Mouse (Mus musculus) CH12.LX (cell line): Measurements from ENCODE around the gene Rprd1b. TPM values are rescaled to one million over a fixed set of nuclear protein-coding genes. Genes with fewer than 3 reads are reported as not detected.

Experiments
- DNase-seq: peaks from one replicate; pipeline ENCODE4 v3.0.0-alpha.2; 2013; ENCODE audit errors: extremely low read depth
- H3K27ac ChIP-seq: 2 replicates; pipeline ENCODE4 v1.5.1; 2012; ENCODE audit warnings: low read depth, mild to moderate bottlenecking, control low read depth, moderate library complexity; ENCODE audit not compliant: insufficient read depth
- H3K27me3 ChIP-seq: replicated peaks from 2 replicates; pipeline ENCODE3; 2012; ENCODE audit warnings: inconsistent platforms
- H3K36me3 ChIP-seq, 2 experiments: replicated peaks in 1 of 2; 2 replicates each; pipeline versions ENCODE3 to v1.6.1; 2012; ENCODE audit warnings: inconsistent platforms in 1 of 2, low read length in 1 of 2, mild to moderate bottlenecking in 1 of 2, mixed read lengths in 1 of 2, moderate library complexity in 1 of 2; ENCODE audit not compliant: control insufficient read depth in 1 of 2, insufficient read depth in 1 of 2
- H3K4me1 ChIP-seq, 2 experiments: 2 replicates each; pipeline ENCODE4 v1.6.1; 2012; ENCODE audit warnings: inconsistent platforms in 1 of 2, moderate library complexity in 1 of 2; ENCODE audit not compliant: insufficient read depth in 2 of 2, control insufficient read depth in 1 of 2
- H3K4me2 ChIP-seq: 2 replicates; pipeline ENCODE4 v1.6.1; 2012; ENCODE audit warnings: low read depth, mild to moderate bottlenecking, control low read depth; ENCODE audit not compliant: poor library complexity, insufficient read depth, severe bottlenecking
- H3K4me3 ChIP-seq, 3 experiments: fragments of 150-350 bp in 1 of 3; sonication (generic) in 1 of 3; replicated peaks in 1 of 3; 2 replicates each; pipeline versions ENCODE3 to v1.5.1; 2011 to 2012; ENCODE audit warnings: low read depth in 2 of 3, low read length in 2 of 3, mild to moderate bottlenecking in 2 of 3, moderate library complexity in 2 of 3, control low read depth in 1 of 3, improper control_type of control experiment in 1 of 3, inconsistent platforms in 1 of 3, mixed read lengths in 1 of 3; ENCODE audit not compliant: poor library complexity in 1 of 3
- H3K79me2 ChIP-seq: replicated peaks from 2 replicates; pipeline ENCODE4 v1.6.1; 2012; ENCODE audit warnings: mild to moderate bottlenecking, moderate library complexity; ENCODE audit not compliant: control insufficient read depth, poor library complexity, insufficient read depth, severe bottlenecking; ENCODE audit errors: extremely low read depth
- H3K9ac ChIP-seq: 2 replicates; pipeline ENCODE4 v1.6.1; 2012; ENCODE audit warnings: low read depth, mild to moderate bottlenecking, control low read depth, moderate library complexity; ENCODE audit not compliant: insufficient read depth
- H3K9me3 ChIP-seq: replicated peaks from 2 replicates; pipeline ENCODE3; 2012; ENCODE audit warnings: low read length, inconsistent platforms, mixed read lengths
- CHD1 ChIP-seq: IDR thresholded peaks from 2 replicates; pipeline ENCODE4 v1.6.1; 2012; ENCODE audit warnings: low read depth, low read length, improper control_type of control experiment, inconsistent platforms
- CHD2 ChIP-seq: IDR thresholded peaks from 2 replicates; pipeline ENCODE4 v1.6.1; 2011; ENCODE audit warnings: low read length, improper control_type of control experiment
- EP300 ChIP-seq: IDR thresholded peaks from 2 replicates; pipeline ENCODE4 v1.6.1; 2011; ENCODE audit warnings: low read length, improper control_type of control experiment
- JUND ChIP-seq: conservative IDR thresholded peaks from 2 replicates; pipeline ENCODE4 v1.6.1; 2011; ENCODE audit warnings: low read depth, low read length, improper control_type of control experiment
- MAFK ChIP-seq: IDR thresholded peaks from 2 replicates; pipeline ENCODE4 v1.6.1; 2011; ENCODE audit warnings: low read length, improper control_type of control experiment; ENCODE audit not compliant: insufficient replicate concordance
- MYC ChIP-seq: IDR thresholded peaks from 2 replicates; pipeline ENCODE4 v1.6.1; 2011; ENCODE audit warnings: low read depth, mild to moderate bottlenecking, improper control_type of control experiment, low read length
- POLR2A ChIP-seq: IDR thresholded peaks from 2 replicates; pipeline ENCODE4 v1.6.1; 2011; ENCODE audit warnings: low read depth, mild to moderate bottlenecking, improper control_type of control experiment, low read length
- POLR2AphosphoS2 ChIP-seq: IDR thresholded peaks from 2 replicates; pipeline ENCODE4 v1.6.1; 2011; ENCODE audit warnings: low read depth, low read length, improper control_type of control experiment
- SMC3 ChIP-seq: IDR thresholded peaks from 2 replicates; pipeline ENCODE4 v1.6.1; 2011; ENCODE audit warnings: low read depth, low read length, improper control_type of control experiment
- TCF12 ChIP-seq: IDR thresholded peaks from 2 replicates; pipeline ENCODE4 v1.6.1; 2014; ENCODE audit warnings: low read depth, mild to moderate bottlenecking, inconsistent platforms, low read length, improper control_type of control experiment
- USF1 ChIP-seq: IDR thresholded peaks from 2 replicates; pipeline ENCODE4 v1.6.1; 2014; ENCODE audit warnings: low read depth, mild to moderate bottlenecking, inconsistent platforms, low read length, improper control_type of control experiment
- ZKSCAN1 ChIP-seq: IDR thresholded peaks from 2 replicates; pipeline ENCODE4 v1.6.1; 2012; ENCODE audit warnings: low read depth, inconsistent platforms, low read length, improper control_type of control experiment, borderline replicate concordance
- ZMIZ1 ChIP-seq: IDR thresholded peaks from 2 replicates; pipeline ENCODE4 v1.6.1; 2012; ENCODE audit warnings: low read depth, mild to moderate bottlenecking, inconsistent platforms, low read length, improper control_type of control experiment
- ZNF384 ChIP-seq: IDR thresholded peaks from 2 replicates; pipeline ENCODE4 v1.6.1; 2012; ENCODE audit warnings: low read depth, low read length, improper control_type of control experiment, inconsistent platforms
- dilution Hi-C: fragments of 300-500 bp; cut with MboI; formaldehyde crosslinking; loops from 2 replicates; pipeline ENCODE4 v1.14.3; 2020; ENCODE audit warnings: low sequenced_read_pairs; ENCODE audit not compliant: extremely low pct_unique_long_range_greater_than_20kb, extremely low pct_ligation_motif_present
- in situ Hi-C: fragments of 300-500 bp; cut with MboI; formaldehyde crosslinking; loops from 3 replicates; pipeline ENCODE4 v1.14.3; 2019; ENCODE audit warnings: low sequenced_read_pairs, low pct_ligation_motif_present, low pct_unique_long_range_greater_than_20kb, mixed read lengths
- polyA plus RNA-seq: library from polyadenylated mRNA; unstranded; fragments of >175 nt; gene quantifications from 2 replicates; pipeline ENCODE4 v1.2.1, GENCODE M21; 2012; ENCODE audit warnings: low read depth; ENCODE audit not compliant: insufficient read length
- total RNA-seq, 2 experiments: library from RNA; depleted of rRNA; stranded (reverse); fragments of 300-350 nt in 1 of 2; fragments of >200 nt in 1 of 2; gene quantifications; 2 replicates each; pipeline ENCODE4 v1.2.3; 2012 to 2014

Gene Rprd1b
- total and polyA plus RNA-seq, 3 experiments: 11.8 to 33.1 (median 16.4) TPM

DNA sequence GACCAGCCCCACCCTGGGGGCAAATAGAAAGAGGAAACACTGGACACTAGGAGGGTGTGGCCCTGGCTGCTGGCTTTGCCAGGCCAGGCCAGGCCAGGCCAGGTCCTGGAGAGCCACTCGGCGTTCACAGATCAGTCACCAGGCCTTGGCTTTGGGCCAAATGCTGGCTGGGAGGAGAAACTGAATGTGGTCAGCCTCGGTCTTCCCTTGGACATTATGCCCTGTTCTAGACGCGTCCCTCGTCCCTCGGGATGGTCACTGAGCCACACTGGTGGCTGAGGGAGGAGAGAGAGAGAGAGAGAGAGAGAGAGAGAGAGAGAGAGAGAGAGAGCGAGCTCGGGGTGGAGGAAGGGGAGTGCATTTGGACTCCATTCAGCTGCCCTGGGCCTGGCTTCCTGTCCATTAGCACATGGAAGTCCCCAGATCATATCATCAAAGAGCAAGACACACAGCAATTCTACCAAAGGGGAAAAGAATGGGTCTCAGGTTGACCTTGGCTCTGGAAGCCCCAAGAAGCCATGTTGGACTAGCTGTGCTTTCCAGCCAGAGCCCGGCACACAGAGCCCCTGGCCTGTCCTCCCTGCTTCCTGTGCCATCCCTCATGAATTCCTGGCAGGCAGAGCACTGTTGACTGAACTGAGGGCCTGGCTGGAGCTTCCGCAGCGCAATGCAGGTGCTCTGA, 93.5 kb downstream of the Rprd1b start:
- no peak for DNase-seq
- no peak overlapping the region for H3K27ac ChIP-seq
- peaks cover 9% of the 10 kb centered on the region for H3K9me3 ChIP-seq
- TF ChIP-seq CHD2 (no peak), EP300 (no peak), CHD1 (no peak), SMC3 (no peak), MAFK (no peak), MYC (no peak), TCF12 (no peak)
- H3K27me3 ChIP-seq: peaks cover 66% of the 10 kb centered on the region
- no peak overlapping the region for H3K4me2 ChIP-seq
- no peaks in the 10 kb centered on the region for H3K79me2 ChIP-seq
- H3K9ac ChIP-seq: no peak overlapping the region
- H3K4me3 ChIP-seq: no peak overlapping the region
- H3K4me1 ChIP-seq: peaks cover 0 to under 1% of the 10 kb centered on the region in 2 experiments; a peak in 1 of 4 replicates
- H3K36me3 ChIP-seq: no peaks in the 10 kb centered on the region
- dilution Hi-C loops: no loop called here
- in situ Hi-C loops: no loop called here

GRCm38 (mm10) chr2:158122814-158123213, 94.5 kb downstream of the Rprd1b start:
- no peak overlapping the region for H3K4me2 ChIP-seq
- no peak overlapping the region for H3K27ac ChIP-seq
- H3K9ac ChIP-seq: no peak overlapping the region
- no peaks in the 10 kb centered on the region for H3K36me3 ChIP-seq
- dilution Hi-C loops: no loop called here
- no peaks in the 10 kb centered on the region for H3K4me1 ChIP-seq
- H3K9me3 ChIP-seq: peaks cover 9% of the 10 kb centered on the region
- TF ChIP-seq ZKSCAN1: no peak
- TF ChIP-seq POLR2AphosphoS2: no peak
- TF ChIP-seq JUND: no peak
- TF ChIP-seq USF1: no peak
- TF ChIP-seq ZMIZ1: no peak
- TF ChIP-seq CHD2: no peak
- no peak for DNase-seq
- H3K4me3 ChIP-seq: no peak overlapping the region
- peaks cover 68% of the 10 kb centered on the region for H3K27me3 ChIP-seq
- no peaks in the 10 kb centered on the region for H3K79me2 ChIP-seq
- in situ Hi-C loops: no loop called here

DNA sequence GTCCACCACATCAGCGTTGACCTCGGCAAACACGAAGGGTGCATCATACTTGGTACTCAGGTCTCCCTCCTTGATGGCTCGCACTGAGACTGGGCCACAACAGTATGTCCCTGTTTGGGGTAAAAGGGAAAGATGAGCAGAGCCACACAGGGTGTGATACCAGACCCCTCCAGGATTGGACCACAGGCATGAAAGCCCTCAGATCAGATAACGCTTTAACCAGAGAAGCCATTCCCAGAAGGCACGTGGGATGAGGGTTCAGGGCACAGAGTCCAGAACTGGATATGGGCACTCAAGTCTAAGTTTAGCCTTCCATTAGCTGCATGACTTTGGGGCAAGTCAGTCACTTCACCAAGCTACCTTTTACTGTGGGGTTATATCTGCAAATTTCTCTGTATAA, 98.9 kb downstream of the Rprd1b start:
- no peak overlapping the region for H3K9ac ChIP-seq
- no peak for TF ChIP-seq ZNF384
- TF ChIP-seq POLR2A: no peak
- H3K36me3 ChIP-seq: no peaks in the 10 kb centered on the region
- no peak overlapping the region for H3K4me2 ChIP-seq
- no peak overlapping the region for H3K4me3 ChIP-seq
- peaks cover 9% of the 10 kb centered on the region for H3K9me3 ChIP-seq
- no peak for DNase-seq
- peaks cover 80% of the 10 kb centered on the region for H3K27me3 ChIP-seq
- H3K79me2 ChIP-seq: no peaks in the 10 kb centered on the region
- H3K27ac ChIP-seq: no peak overlapping the region
- dilution Hi-C loops: no loop called here
- no peaks in the 10 kb centered on the region for H3K4me1 ChIP-seq
- in situ Hi-C loops: no loop called here
